Mouse (Mus musculus): ENCODE measurements around the gene Zfp13. TPM values are rescaled to one million over a fixed set of nuclear protein-coding genes. Genes with fewer than 3 reads are reported as not detected.

Zfp13 gene
- polyA plus RNA-seq, 1 experiment from 2014 or later, result 22.1 TPM

- WGBS, result 94% methylated on average over 38 of the region's 38 CpGs
- peaks cover 12% of the 10 kb centered on the region for H3K9me3 ChIP-seq
- H3K36me3 ChIP-seq (replicated peaks), result peaks cover 86% of the 10 kb centered on the region
- DNase-seq (ENCODE audit: extremely low spot score, low spot score), result no peak
- H3K4me3 ChIP-seq, result no peak overlapping the region
- no peak overlapping the region for H3K27ac ChIP-seq
- H3K27me3 ChIP-seq (ENCODE audit: poor library complexity, severe bottlenecking), result no peaks in the 10 kb centered on the region
- no peaks in the 10 kb centered on the region for H3K4me1 ChIP-seq
These were observed 23.2 kb downstream of the Zfp13 start for GRCm38 (mm10) chr17:23575951-23576552.

- H3K27me3 ChIP-seq (ENCODE audit: poor library complexity, severe bottlenecking), result no peaks in the 10 kb centered on the region
- WGBS, result 92% methylated on average over 8 of the region's 8 CpGs
- peaks cover 67% of the 10 kb centered on the region for H3K36me3 ChIP-seq (replicated peaks)
- no peaks in the 10 kb centered on the region for H3K4me1 ChIP-seq
- no peak overlapping the region for H3K4me3 ChIP-seq
- peaks cover 12% of the 10 kb centered on the region for H3K9me3 ChIP-seq
- DNase-seq (ENCODE audit: extremely low spot score, low spot score), result no peak
- no peak overlapping the region for H3K27ac ChIP-seq
These were observed 25.2 kb downstream of the Zfp13 start for GRCm38 (mm10) chr17:23574130-23574529.

DNA sequence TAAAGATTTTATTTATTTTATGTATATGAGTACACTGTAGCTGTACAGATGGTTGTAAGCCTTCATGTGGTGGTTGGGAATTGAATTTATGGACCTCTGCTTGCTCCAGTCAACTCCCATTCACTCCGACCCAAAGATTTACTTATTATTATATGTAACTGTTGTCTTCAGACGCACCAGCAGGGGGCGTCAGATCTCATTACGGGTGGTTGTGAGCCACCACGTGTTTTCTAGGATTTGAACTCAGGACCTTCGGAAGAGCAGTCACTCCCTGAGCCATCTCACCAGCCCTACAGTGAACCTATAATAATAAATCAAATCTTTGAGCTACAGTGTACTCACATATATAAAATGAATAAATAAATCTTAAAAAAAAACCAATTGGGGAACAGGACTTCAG is 27.2 kb downstream of the Zfp13 start:
- no peak overlapping the region for H3K27ac ChIP-seq
- H3K36me3 ChIP-seq (replicated peaks), result peaks cover 47% of the 10 kb centered on the region
- H3K4me3 ChIP-seq, result no peak overlapping the region
- no peak for DNase-seq (ENCODE audit: extremely low spot score, low spot score)
- no peaks in the 10 kb centered on the region for H3K4me1 ChIP-seq
- peaks cover 12% of the 10 kb centered on the region for H3K9me3 ChIP-seq
- 77% methylated on average over 6 of the region's 6 CpGs for WGBS
- no peaks in the 10 kb centered on the region for H3K27me3 ChIP-seq (ENCODE audit: poor library complexity, severe bottlenecking)

DNA sequence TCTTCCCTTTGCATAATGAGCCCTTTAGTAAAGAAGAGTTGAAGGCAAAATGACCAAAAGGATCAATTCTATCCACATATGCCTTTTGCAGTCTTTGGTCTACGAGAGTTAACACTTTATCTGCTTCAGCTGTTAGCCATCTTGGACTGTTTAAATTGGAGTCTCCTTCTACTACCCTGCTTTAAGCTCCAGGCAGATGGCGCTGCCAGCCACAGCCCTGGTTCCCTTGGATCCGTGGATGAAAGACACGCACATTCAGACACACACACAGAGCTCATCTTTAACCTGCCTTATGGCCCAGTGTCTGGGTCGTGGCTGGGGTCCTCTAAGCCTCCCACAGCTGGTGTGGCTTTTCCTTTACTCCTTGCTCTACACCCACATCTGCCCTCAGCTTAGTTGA is 28.2 kb downstream of the Zfp13 start:
- Histone ChIP-seq H3K27ac (no peak overlapping the region), H3K9me3 (peaks cover 5% of the 10 kb centered on the region), H3K36me3 (replicated peaks) (peaks cover 37% of the 10 kb centered on the region), H3K27me3 (ENCODE audit: poor library complexity, severe bottlenecking) (no peaks in the 10 kb centered on the region), H3K4me1 (no peaks in the 10 kb centered on the region), H3K4me3 (no peak overlapping the region)
- 30% methylated on average over 5 of the region's 5 CpGs for WGBS
- no peak for DNase-seq (ENCODE audit: extremely low spot score, low spot score)

GRCm38 (mm10) chr17:23570017-23570416 is 29.3 kb downstream of the Zfp13 start:
- H3K36me3 ChIP-seq (replicated peaks), result peaks cover 28% of the 10 kb centered on the region
- no peaks in the 10 kb centered on the region for H3K27me3 ChIP-seq (ENCODE audit: poor library complexity, severe bottlenecking)
- peaks cover 3% of the 10 kb centered on the region for H3K4me1 ChIP-seq
- H3K27ac ChIP-seq, result no peak overlapping the region
- DNase-seq (ENCODE audit: extremely low spot score, low spot score), result no peak
- H3K9me3 ChIP-seq, result no peaks in the 10 kb centered on the region
- 43% methylated on average over 6 of the region's 6 CpGs for WGBS
- H3K4me3 ChIP-seq, result no peak overlapping the region

DNA sequence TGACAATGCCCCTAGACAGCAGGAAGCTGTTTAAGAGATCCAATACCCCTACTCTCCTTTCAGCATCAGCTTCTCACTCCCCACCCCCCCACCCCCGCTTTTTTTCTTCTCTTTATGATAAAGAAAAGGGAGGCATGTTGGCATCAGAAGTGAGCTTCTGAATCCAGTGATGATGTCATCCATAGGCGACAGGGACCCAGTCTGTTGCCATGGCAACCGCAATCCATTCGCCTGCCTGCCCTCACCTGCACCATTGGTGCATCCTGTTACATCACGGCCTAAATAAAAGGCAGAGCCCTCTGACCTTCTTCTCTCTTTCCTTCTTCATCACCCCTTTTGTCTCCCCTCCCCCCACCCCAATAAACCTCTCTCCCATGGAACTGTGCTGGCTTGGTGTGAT is 30.9 kb downstream of the Zfp13 start:
- H3K27ac ChIP-seq, result no peak overlapping the region
- no peak overlapping the region for H3K4me3 ChIP-seq
- no peak for DNase-seq (ENCODE audit: extremely low spot score, low spot score)
- WGBS, result 40% methylated on average over 5 of the region's 5 CpGs
- peaks cover 8% of the 10 kb centered on the region for H3K4me1 ChIP-seq
- no peaks in the 10 kb centered on the region for H3K27me3 ChIP-seq (ENCODE audit: poor library complexity, severe bottlenecking)
- peaks cover 11% of the 10 kb centered on the region for H3K36me3 ChIP-seq (replicated peaks)
- no peaks in the 10 kb centered on the region for H3K9me3 ChIP-seq

- Histone ChIP-seq H3K27ac (no peak overlapping the region), H3K9me3 (no peaks in the 10 kb centered on the region), H3K27me3 (ENCODE audit: poor library complexity, severe bottlenecking) (no peaks in the 10 kb centered on the region), H3K4me3 (no peak overlapping the region), H3K4me1 (peaks cover 16% of the 10 kb centered on the region), H3K36me3 (replicated peaks) (no peaks in the 10 kb centered on the region; the same call in 1 of the 2 replicates)
- DNase-seq (ENCODE audit: extremely low spot score, low spot score), result no peak
- 60% methylated on average over 5 of the region's 5 CpGs for WGBS
These were observed 32.5 kb downstream of the Zfp13 start for GRCm38 (mm10) chr17:23566787-23567186.

DNA sequence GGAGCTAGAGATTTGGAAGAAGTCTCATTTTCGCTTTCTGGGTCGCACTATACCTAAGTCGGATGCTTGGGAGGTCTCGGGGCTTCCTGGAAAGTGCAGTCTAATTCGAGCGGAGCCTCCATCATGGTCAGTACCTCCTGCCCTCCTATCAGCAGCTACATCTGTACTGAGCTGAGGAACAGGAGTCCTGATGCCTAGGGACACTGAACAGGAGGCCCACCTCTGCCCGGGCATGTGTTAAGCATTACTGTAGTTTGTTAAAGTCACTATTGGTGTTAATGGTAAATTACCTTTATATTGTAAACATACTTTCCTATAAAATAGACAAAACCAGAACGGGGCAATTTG is 34.9 kb downstream of the Zfp13 start:
- Histone ChIP-seq H3K27ac (peak overlapping the region; percentile 92), H3K9me3 (no peaks in the 10 kb centered on the region), H3K4me3 (peak overlapping the region; percentile 71), H3K36me3 (replicated peaks) (peaks cover 23% of the 10 kb centered on the region), H3K4me1 (peaks cover 16% of the 10 kb centered on the region), H3K27me3 (ENCODE audit: poor library complexity, severe bottlenecking) (no peaks in the 10 kb centered on the region)
- under 1% methylated on average over 8 of the region's 8 CpGs for WGBS
- DNase-seq (ENCODE audit: extremely low spot score, low spot score), result no peak

GRCm38 (mm10) chr17:23563595-23564367 is 35.5 kb downstream of the Zfp13 start, which contains the start of gene Zfp213:
TSS of gene Zfp213 (minus strand) at chr17:23564238.
- peaks cover 28% of the 10 kb centered on the region for H3K36me3 ChIP-seq (replicated peaks)
- no peaks in the 10 kb centered on the region for H3K27me3 ChIP-seq (ENCODE audit: poor library complexity, severe bottlenecking)
- peak within 1 kb of the TSS; percentile 71 for H3K4me3 ChIP-seq
- 1% methylated on average over 59 of the region's 59 CpGs for WGBS
- peak; percentile 91 for DNase-seq (ENCODE audit: extremely low spot score, low spot score)
- H3K9me3 ChIP-seq, result no peaks in the 10 kb centered on the region
- peak within 1 kb of the TSS; percentile 92 for H3K27ac ChIP-seq
- peaks cover 16% of the 10 kb centered on the region for H3K4me1 ChIP-seq

- no peaks in the 10 kb centered on the region for H3K9me3 ChIP-seq
- H3K27me3 ChIP-seq (ENCODE audit: poor library complexity, severe bottlenecking), result no peaks in the 10 kb centered on the region
- peaks cover 68% of the 10 kb centered on the region for H3K36me3 ChIP-seq (replicated peaks)
- H3K4me1 ChIP-seq, result peaks cover 11% of the 10 kb centered on the region
- peak; percentile 44 for DNase-seq (ENCODE audit: extremely low spot score, low spot score)
- H3K27ac ChIP-seq, result no peak overlapping the region
- 57% methylated on average over 11 of the region's 11 CpGs for WGBS
- no peak overlapping the region for H3K4me3 ChIP-seq
These were observed 39.5 kb downstream of the Zfp13 start for GRCm38 (mm10) chr17:23559767-23560166.

DNA sequence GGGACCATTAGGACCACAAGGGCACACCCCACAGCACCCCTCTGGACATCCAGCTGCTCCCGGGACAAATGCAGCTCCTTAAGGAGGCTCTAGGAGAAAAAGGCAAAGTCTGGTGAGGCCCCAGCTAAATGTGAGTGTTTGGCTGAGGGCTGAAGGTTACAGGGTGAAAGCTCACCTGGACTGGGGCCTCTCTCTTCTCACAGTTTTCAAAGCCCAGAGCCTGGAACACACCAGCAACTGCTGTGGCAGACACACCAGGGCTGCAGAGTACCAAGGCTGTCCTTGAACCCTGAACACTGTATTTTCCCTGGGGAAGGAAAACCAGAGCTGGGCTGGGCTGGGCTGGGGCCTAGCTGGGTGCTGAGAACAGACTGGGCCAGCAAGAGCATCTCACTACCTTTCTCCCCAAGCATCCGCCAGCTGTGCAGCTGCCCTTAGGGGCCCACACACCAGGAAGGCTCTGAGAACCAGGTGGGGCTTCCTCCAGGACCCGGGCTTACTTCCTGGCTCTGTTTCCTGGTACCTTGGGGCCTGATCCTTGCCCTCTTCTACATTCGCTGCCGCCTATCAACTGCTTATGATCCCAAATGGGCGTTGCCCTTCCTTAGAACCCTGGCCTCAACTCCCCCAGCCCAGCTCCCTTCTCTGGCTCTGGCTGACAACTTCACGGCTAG is 43.9 kb downstream of the Zfp13 start:
- whole genome bisulfite sequencing, result 83% methylated on average over 7 of the region's 7 CpGs
- no peaks in the 10 kb centered on the region for H3K9me3 ChIP-seq
- no peak overlapping the region for H3K27ac ChIP-seq
- H3K36me3 ChIP-seq (replicated peaks), result peaks cover 61% of the 10 kb centered on the region
- H3K27me3 ChIP-seq (ENCODE audit: poor library complexity, severe bottlenecking), result no peaks in the 10 kb centered on the region
- peaks cover 12% of the 10 kb centered on the region for H3K4me1 ChIP-seq
- no peak overlapping the region for H3K4me3 ChIP-seq
- no peak for DNase-seq (ENCODE audit: extremely low spot score, low spot score)

DNA sequence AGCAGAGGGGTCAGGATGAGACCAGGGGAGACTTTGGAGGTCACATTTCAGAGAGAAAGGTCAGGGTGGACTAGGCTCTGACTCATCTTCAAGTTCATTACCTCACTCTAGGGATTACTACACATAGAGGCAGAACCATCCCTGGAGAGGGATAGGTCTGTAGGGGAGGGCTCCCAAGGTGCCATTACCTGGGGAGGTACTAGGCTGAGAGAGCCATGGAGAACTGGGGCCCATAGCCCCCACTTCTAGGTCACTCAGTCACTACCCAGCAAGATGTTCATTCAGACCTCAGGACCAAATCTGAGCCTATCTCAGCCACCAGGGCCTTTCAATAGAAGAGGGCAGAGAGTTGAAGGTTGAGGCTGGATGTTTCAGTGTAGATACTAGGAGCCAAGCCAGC is 45.0 kb downstream of the Zfp13 start:
- Histone ChIP-seq H3K27ac (no peak overlapping the region), H3K27me3 (ENCODE audit: poor library complexity, severe bottlenecking) (no peaks in the 10 kb centered on the region), H3K4me3 (no peak overlapping the region), H3K9me3 (no peaks in the 10 kb centered on the region), H3K36me3 (replicated peaks) (peaks cover 50% of the 10 kb centered on the region), H3K4me1 (peaks cover 19% of the 10 kb centered on the region)
- no peak for DNase-seq (ENCODE audit: extremely low spot score, low spot score)

GRCm38 (mm10) chr17:23553634-23554120 is 45.6 kb downstream of the Zfp13 start:
- Histone ChIP-seq H3K27me3 (ENCODE audit: poor library complexity, severe bottlenecking) (no peaks in the 10 kb centered on the region), H3K4me3 (0 out of 2 replicates have a peak overlapping the region, but pooled peaks have one; percentile 4), H3K9me3 (no peaks in the 10 kb centered on the region), H3K4me1 (peaks cover 23% of the 10 kb centered on the region), H3K27ac (no peak overlapping the region), H3K36me3 (replicated peaks) (peaks cover 44% of the 10 kb centered on the region)
- no peak for DNase-seq (ENCODE audit: extremely low spot score, low spot score)
- 71% methylated on average over 1 of the region's 1 CpGs for WGBS
